Mouse (Mus musculus): ENCODE data around the gene Styxl1.

DNA sequence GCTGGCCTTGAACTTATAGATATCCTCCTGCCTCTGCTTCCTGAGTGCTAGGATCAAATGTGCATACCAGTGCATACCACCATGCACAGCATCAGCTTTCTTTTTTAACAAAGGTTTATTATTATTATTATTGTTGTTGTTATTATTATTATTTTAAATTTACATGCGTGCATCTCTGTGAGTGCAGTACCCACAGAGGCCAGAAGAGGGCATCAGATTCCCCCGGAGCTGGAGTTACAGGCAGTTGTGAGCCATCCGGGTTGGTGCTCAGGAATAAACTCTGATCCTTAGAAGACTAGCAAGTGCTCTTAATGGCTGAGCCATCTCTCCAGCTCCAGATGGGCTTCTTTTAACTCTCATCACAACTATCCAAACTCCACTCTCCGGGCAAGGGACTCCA is 21.6 kb upstream of the Styxl1 start:
- TF ChIP-seq CTCF (IDR thresholded peaks at IDR 0.05; ENCODE audit: borderline replicate concordance, insufficient read depth, low read depth, low read length): peak; percentile 51; the same call in 1 of the 2 replicates
- no peak for TF ChIP-seq POLR2A (IDR thresholded peaks at IDR 0.05; ENCODE audit: borderline replicate concordance, insufficient read depth, low read length)
